Mouse (Mus musculus) lung, embryonic 15.5 days (tissue): ENCODE measurements around the gene Topbp1. TPM values are rescaled to one million over a fixed set of nuclear protein-coding genes. Genes with fewer than 3 reads are reported as not detected.
"Not testable (repeated sequence)": the region's sequence is repeated elsewhere in the genome, so short reads cannot be mapped to it uniquely, and the experiment has no call there.

Experiments
- ATAC-seq: fragments of 200-750 bp; cut with Nextera tagmentation; 2 replicates; pipeline ENCODE4 v1.8.0; 2017; ENCODE audit warnings: moderate number of reproducible peaks, borderline replicate concordance; ENCODE audit not compliant: low FRiP score, low TSS enrichment; ENCODE audit errors: extremely low read depth
- H3K27ac ChIP-seq: fragments of 300-500 bp; sonication (generic); 2 replicates; pipeline ENCODE4 v1.5.1; 2015; ENCODE audit warnings: moderate library complexity, mild to moderate bottlenecking, inconsistent platforms
- H3K27me3 ChIP-seq: fragments of 300-500 bp; sonication (generic); 2 replicates; pipeline ENCODE4 v1.6.1; 2015; ENCODE audit warnings: inconsistent platforms
- H3K36me3 ChIP-seq: fragments of 300-500 bp; sonication (generic); 2 replicates; pipeline ENCODE4 v1.6.1; 2015; ENCODE audit warnings: inconsistent platforms
- H3K4me1 ChIP-seq: fragments of 300-500 bp; sonication (generic); 2 replicates; pipeline ENCODE4 v1.6.1; 2015; ENCODE audit warnings: inconsistent platforms
- H3K4me2 ChIP-seq: fragments of 300-500 bp; sonication (generic); 2 replicates; pipeline ENCODE4 v1.6.1; 2015; ENCODE audit warnings: inconsistent platforms, mild to moderate bottlenecking, moderate library complexity
- H3K4me3 ChIP-seq: fragments of 300-500 bp; sonication (generic); 2 replicates; pipeline ENCODE4 v1.5.1; 2015; ENCODE audit warnings: mild to moderate bottlenecking, inconsistent platforms
- H3K9ac ChIP-seq: fragments of 300-500 bp; sonication (generic); 2 replicates; pipeline ENCODE4 v1.6.1; 2015; ENCODE audit warnings: inconsistent platforms
- H3K9me3 ChIP-seq: fragments of 300-500 bp; sonication (generic); 2 replicates; pipeline ENCODE4 v1.6.1; 2016; ENCODE audit warnings: inconsistent platforms
- WGBS: fragments of 180-500 bp; shearing (Covaris S2); methylation state at CpG from one replicate; pipeline ENCODE4 v1.1.7; 2015; 5-methylcytosine and 5-hydroxymethylcytosine counted together
- polyA plus RNA-seq: library from polyadenylated mRNA; unstranded; fragments of >200 nt; fragmentation: Nextera tagmentation; extraction: Ambion mirVana; gene quantifications from 2 replicates; pipeline ENCODE4 v1.2.1, GENCODE M21; 2015

The Topbp1 gene
- polyA plus RNA-seq, 1 experiment from 2014 or later, result 75.2 TPM

DNA sequence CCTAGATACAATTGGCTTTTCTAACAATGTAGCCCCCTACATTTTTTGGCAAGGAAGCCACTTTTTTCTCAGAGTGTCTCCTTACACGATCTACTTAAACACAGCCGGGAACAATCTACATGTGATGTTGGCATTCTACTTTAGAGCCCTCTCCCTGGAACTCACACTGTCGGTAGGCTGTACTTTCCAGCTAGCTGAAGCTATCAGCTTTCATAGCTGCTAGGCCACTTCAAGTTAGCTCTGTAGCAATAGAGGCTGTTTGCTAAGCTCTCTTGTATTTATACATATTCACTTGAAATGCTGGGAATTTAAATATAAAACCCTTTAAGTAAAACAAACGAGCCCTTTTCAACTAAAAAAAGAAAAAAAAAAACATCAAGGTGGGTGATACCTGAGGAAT is 2.8 kb upstream of the Topbp1 start:
- no peak overlapping the region for H3K4me3 ChIP-seq
- no peaks in the 10 kb centered on the region for H3K9me3 ChIP-seq
- H3K36me3 ChIP-seq, result peaks cover 4% of the 10 kb centered on the region; the same call in 1 of the 2 replicates
- no peaks in the 10 kb centered on the region for H3K27me3 ChIP-seq
- peak overlapping the region; percentile 72 for H3K27ac ChIP-seq
- peaks cover 16% of the 10 kb centered on the region for H3K4me1 ChIP-seq
- H3K9ac ChIP-seq, result no peak overlapping the region
- no peak overlapping the region for H3K4me2 ChIP-seq
- ATAC-seq, result no peak
- 55% methylated on average over 4 of the region's 4 CpGs for WGBS

GRCm38 (mm10) chr9:103302666-103303065 is 2.3 kb upstream of the Topbp1 start:
- Histone ChIP-seq H3K27me3 (no peaks in the 10 kb centered on the region), H3K36me3 (peaks cover 8% of the 10 kb centered on the region; the same call in 1 of the 2 replicates), H3K4me1 (peaks cover 16% of the 10 kb centered on the region), H3K4me3 (no peak overlapping the region), H3K9ac (no peak overlapping the region), H3K4me2 (no peak overlapping the region), H3K27ac (peak overlapping the region; percentile 72), H3K9me3 (no peaks in the 10 kb centered on the region)
- WGBS, result 40% methylated on average over 3 of the region's 3 CpGs
- no peak for ATAC-seq

DNA sequence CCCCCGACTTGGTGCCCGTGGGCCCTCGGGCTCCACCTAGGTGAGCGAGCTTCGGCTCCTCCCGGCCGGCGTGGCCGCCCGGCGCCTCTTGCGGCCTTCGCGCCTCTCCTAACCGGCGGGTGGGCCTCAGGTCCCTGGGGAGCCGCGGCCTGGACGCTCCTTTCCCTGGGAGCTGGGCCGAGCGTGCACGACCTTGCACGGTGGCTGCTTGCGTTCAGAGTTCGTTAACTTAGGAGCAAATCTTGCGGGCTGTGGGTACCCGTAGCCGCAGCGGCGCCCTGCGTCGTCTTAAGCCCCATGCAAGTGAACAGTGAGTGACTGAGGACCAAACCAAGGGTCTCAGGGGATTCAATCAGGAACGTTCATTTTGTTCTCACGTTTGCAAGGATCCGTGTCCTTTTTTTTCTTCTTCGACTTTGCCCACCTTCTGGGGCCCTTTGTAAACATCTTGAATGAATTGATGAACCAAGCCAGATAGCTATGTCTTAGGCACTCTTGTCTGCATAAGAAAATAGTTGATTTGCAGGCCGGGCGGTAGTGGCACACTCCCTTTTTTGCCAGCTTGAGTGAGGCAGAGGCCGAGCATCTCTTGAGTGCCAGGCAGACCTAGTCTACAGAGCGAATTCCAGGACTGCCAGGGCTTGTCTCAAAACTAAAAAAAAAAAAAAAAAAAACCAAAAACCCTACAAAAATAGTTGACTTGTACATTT is 472 bp downstream of the Topbp1 start:
- Histone ChIP-seq H3K9me3 (no peaks in the 10 kb centered on the region), H3K4me2 (peak overlapping the region; percentile 67), H3K9ac (peak overlapping the region; percentile 93), H3K27ac (peak overlapping the region; percentile 89), H3K4me1 (peaks cover 20% of the 10 kb centered on the region), H3K36me3 (peaks cover 26% of the 10 kb centered on the region), H3K27me3 (no peaks in the 10 kb centered on the region), H3K4me3 (peak overlapping the region; percentile 97)
- under 1% methylated on average over 39 of the region's 40 CpGs for WGBS
- ATAC-seq, result peak; percentile 73

- Histone ChIP-seq H3K27me3 (no peaks in the 10 kb centered on the region), H3K9ac (no peak overlapping the region), H3K36me3 (peaks cover 56% of the 10 kb centered on the region), H3K4me1 (peaks cover 12% of the 10 kb centered on the region), H3K9me3 (no peaks in the 10 kb centered on the region), H3K4me3 (no peak overlapping the region), H3K4me2 (no peak overlapping the region), H3K27ac (no peak overlapping the region)
- 86% methylated on average over 6 of the region's 6 CpGs for WGBS
- ATAC-seq, result no peak
Measured at GRCm38 (mm10) chr9:103309832-103310231, 4.8 kb downstream of the Topbp1 start.

DNA sequence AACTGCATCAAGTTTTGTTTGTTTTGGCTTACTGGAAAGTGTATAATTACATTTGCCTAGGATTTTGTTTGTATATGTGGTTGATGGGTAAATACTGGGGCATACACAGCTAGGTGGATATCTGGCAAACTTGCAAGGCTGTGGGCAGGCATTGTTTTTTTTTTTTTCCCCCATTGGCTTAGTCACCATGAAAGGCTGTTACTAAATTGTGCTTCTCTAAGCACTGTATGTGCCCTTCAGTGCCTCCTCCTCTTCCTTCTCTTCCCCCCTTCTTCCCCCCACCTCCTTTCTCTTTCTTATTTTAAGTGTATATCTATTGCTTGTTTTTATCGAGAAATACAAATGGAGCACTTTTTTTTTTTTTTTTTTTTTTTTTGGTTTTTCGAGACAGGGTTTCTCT is 19.7 kb downstream of the Topbp1 start:
- Histone ChIP-seq H3K27me3 (no peaks in the 10 kb centered on the region), H3K36me3 (peaks cover 86% of the 10 kb centered on the region), H3K4me1 (no peaks in the 10 kb centered on the region), H3K27ac (no peak overlapping the region), H3K4me3 (no peak overlapping the region), H3K9me3 (no peaks in the 10 kb centered on the region), H3K9ac (no peak overlapping the region), H3K4me2 (no peak overlapping the region)
- 82% methylated on average over 1 of the region's 2 CpGs for WGBS
- no peak for ATAC-seq

- H3K4me2 ChIP-seq, result no peak overlapping the region
- no peak overlapping the region for H3K9ac ChIP-seq
- no peaks in the 10 kb centered on the region for H3K9me3 ChIP-seq
- H3K4me1 ChIP-seq, result no peaks in the 10 kb centered on the region
- peaks cover 77% of the 10 kb centered on the region for H3K36me3 ChIP-seq
- no peak overlapping the region for H3K27ac ChIP-seq
- 0 out of 2 replicates have a peak, but pooled peaks have one; percentile 27 for ATAC-seq
- H3K27me3 ChIP-seq, result no peaks in the 10 kb centered on the region
- 78% methylated on average over 9 of the region's 9 CpGs for WGBS
- H3K4me3 ChIP-seq, result no peak overlapping the region
Measured at GRCm38 (mm10) chr9:103326449-103326848, 21.4 kb downstream of the Topbp1 start.

GRCm38 (mm10) chr9:103332663-103333062 is 27.6 kb downstream of the Topbp1 start:
- H3K27me3 ChIP-seq, result no peaks in the 10 kb centered on the region
- no peak overlapping the region for H3K4me3 ChIP-seq
- H3K4me1 ChIP-seq, result no peaks in the 10 kb centered on the region
- H3K36me3 ChIP-seq, result peaks cover 84% of the 10 kb centered on the region
- H3K9ac ChIP-seq, result no peak overlapping the region
- H3K27ac ChIP-seq, result no peak overlapping the region
- 74% methylated on average over 6 of the region's 6 CpGs for WGBS
- H3K4me2 ChIP-seq, result no peak overlapping the region
- no peak for ATAC-seq
- no peaks in the 10 kb centered on the region for H3K9me3 ChIP-seq

DNA sequence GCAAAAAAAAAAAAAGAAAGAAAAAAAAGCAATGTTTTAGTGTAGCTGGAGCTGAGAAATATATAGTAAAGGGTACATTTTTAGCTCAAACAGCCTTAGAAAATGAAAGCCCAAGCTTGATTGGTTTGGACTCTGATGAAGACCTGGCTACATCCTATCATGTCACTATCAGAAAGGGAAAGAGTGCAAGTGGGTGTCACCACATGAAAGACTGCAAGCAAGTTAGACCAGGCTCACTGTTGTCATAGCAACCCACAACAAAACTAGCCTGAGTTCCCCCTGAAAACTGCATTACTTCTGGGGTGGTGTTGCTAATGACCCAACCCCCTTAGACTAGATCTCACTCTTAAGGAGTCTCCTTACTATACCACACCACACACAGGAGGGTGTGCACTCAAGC is 31.9 kb downstream of the Topbp1 start:
- H3K27ac ChIP-seq, result no peak overlapping the region
- H3K4me3 ChIP-seq, result no peak overlapping the region
- H3K9me3 ChIP-seq, result no peaks in the 10 kb centered on the region
- no peak overlapping the region for H3K9ac ChIP-seq
- no peaks in the 10 kb centered on the region for H3K27me3 ChIP-seq
- peaks cover 88% of the 10 kb centered on the region for H3K36me3 ChIP-seq
- ATAC-seq, result no peak
- no peaks in the 10 kb centered on the region for H3K4me1 ChIP-seq
- no peak overlapping the region for H3K4me2 ChIP-seq

DNA sequence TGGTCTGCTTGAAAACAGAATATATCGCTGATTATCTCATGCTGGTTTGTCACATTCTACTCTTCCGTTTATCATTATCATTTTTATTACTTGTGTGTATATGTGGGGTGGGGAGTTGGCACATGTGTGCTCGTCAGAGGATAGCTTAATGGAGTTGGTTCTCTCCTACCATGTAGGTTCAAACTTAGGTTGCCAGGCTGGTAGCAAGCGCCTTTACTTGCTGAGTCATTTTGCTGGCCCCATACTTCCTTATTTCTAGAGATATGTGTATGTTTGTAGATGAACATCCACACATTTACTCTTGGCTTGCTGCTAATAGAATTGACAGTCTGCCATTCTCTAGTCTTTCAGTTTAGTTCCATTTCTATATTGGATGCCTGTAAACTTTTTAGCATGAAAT is 42.0 kb downstream of the Topbp1 start:
- Histone ChIP-seq H3K27ac (no peak overlapping the region), H3K36me3 (peaks cover 83% of the 10 kb centered on the region), H3K4me3 (no peak overlapping the region), H3K9ac (no peak overlapping the region), H3K4me1 (no peaks in the 10 kb centered on the region), H3K4me2 (no peak overlapping the region), H3K9me3 (no peaks in the 10 kb centered on the region), H3K27me3 (no peaks in the 10 kb centered on the region)
- WGBS, result 75% methylated on average over 4 of the region's 4 CpGs
- ATAC-seq, result no peak

- Histone ChIP-seq H3K36me3 (peaks cover 81% of the 10 kb centered on the region), H3K27ac (no peak overlapping the region), H3K4me3 (no peak overlapping the region), H3K4me2 (no peak overlapping the region), H3K27me3 (no peaks in the 10 kb centered on the region), H3K9me3 (no peaks in the 10 kb centered on the region), H3K4me1 (no peaks in the 10 kb centered on the region), H3K9ac (no peak overlapping the region)
- ATAC-seq, result no peak
- WGBS, result 78% methylated on average over 1 of the region's 1 CpGs
Measured at GRCm38 (mm10) chr9:103347996-103348490, 43.0 kb downstream of the Topbp1 start.

GRCm38 (mm10) chr9:103348791-103349190 is 43.8 kb downstream of the Topbp1 start:
- H3K9me3 ChIP-seq, result no peaks in the 10 kb centered on the region
- no peak overlapping the region for H3K9ac ChIP-seq
- H3K4me1 ChIP-seq, result no peaks in the 10 kb centered on the region
- no peaks in the 10 kb centered on the region for H3K27me3 ChIP-seq
- ATAC-seq, result no peak
- H3K36me3 ChIP-seq, result peaks cover 76% of the 10 kb centered on the region
- H3K27ac ChIP-seq, result no peak overlapping the region
- H3K4me2 ChIP-seq, result no peak overlapping the region
- H3K4me3 ChIP-seq, result no peak overlapping the region

GRCm38 (mm10) chr9:103353500-103354260 is 48.7 kb downstream of the Topbp1 start:
- peaks cover 64% of the 10 kb centered on the region for H3K36me3 ChIP-seq
- H3K4me2 ChIP-seq, H3K9ac ChIP-seq, ATAC-seq, H3K27ac ChIP-seq, H3K4me3 ChIP-seq, H3K4me1 ChIP-seq, H3K27me3 ChIP-seq, H3K9me3 ChIP-seq: not testable (repeated sequence)
- 77% methylated on average over 7 of the region's 7 CpGs for WGBS
